Mouse (Mus musculus) cortical plate, adult 2 months (tissue): Measurements from ENCODE around the gene Rpp14.

Experiments
- CTCF ChIP-seq: fragments of 200-500 bp; IDR thresholded peaks from 2 replicates; pipeline ENCODE4 v1.5.1; 2011; ENCODE audit warnings: mild to moderate bottlenecking, control low read depth, low read length; ENCODE audit not compliant: insufficient read depth; ENCODE audit errors: extremely low read depth
- POLR2A ChIP-seq: fragments of 200-500 bp; IDR thresholded peaks from 2 replicates; pipeline ENCODE4 v1.6.1; 2011; ENCODE audit warnings: mild to moderate bottlenecking, low read length, control low read depth; ENCODE audit not compliant: insufficient read depth; ENCODE audit errors: extremely low read depth

DNA sequence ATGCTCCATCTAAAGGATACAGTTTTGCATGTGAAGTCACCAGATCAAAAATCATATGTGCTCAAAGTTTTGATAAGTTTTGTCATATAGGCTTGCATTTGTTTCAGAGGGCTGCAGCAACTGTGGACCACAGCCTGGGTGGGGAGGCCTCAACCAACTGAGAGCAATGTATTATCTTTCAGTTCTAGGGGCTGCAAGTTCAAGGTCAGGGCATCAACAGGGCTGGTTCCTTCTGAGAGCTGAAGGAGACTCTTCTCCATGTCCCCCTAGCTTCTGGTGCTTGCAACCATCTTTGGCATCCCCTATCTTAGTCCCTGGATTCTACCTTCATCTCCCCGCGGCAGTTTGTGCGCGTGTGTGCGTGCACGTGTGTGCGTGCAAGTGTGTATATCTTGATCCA lies 27.5 kb upstream of the Rpp14 start:
- no peak for TF ChIP-seq CTCF
- TF ChIP-seq POLR2A, result no peak
